In the genomic region with DNA sequence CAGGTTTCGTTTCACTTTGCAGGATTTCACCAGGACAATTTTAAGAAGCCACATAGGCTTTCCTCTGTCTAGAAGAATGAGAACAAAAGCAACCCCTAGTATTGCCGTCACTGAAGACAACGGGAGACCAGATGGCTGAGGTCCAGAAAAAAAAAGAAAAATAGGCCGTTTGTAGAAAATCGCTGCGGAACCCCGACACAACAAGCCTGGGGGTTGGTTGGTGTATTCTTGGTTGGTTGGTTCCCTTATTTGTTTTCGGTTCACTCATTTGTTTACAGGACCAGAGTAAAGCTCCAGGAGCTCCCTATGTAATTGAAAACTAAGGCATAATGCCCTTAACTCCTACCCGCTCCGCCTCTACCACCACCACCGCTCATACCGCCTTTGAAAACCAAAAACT, we compare ENCODE assay signal across 9 mouse cellular contexts. TPM values are rescaled to one million over a fixed set of nuclear protein-coding genes. Genes with fewer than 3 reads are reported as not detected.
DNase-seq lines count a peak whose midpoint lies in the region; ATAC-seq and TF ChIP-seq lines count a peak whose summit lies in the region.
"Had no signal": no experiment of that assay in that cellular context is flagged by ENCODE, and none has a peak within 500 bp of the region (broad histone marks: within the 10 kb centered on the region; RNA-seq: fewer than 3 reads in every experiment).

No protein-coding gene starts in this region.

- no peaks in the 10 kb centered on the region for H3K79me2 ChIP-seq in CH12.LX (replicated peaks; ENCODE audit: control insufficient read depth, extremely low read depth, insufficient read depth, poor library complexity, severe bottlenecking)

- no peak for TF ChIP-seq CTCF in gastrocnemius, adult 2 months (IDR thresholded peaks at IDR 0.05)
- no peak for TF ChIP-seq CTCF in CH12.LX (conservative IDR thresholded peaks at IDR 0.05 in 1 of 2, IDR thresholded peaks at IDR 0.05 in 1 of 2; ENCODE audit: low read depth in 2 of 2, low read length in 2 of 2)

- H3K9ac ChIP-seq in CH12.LX (ENCODE audit: insufficient read depth, low read depth) = no peak overlapping the region
- no peak overlapping the region for H3K9ac ChIP-seq in heart, embryonic 16.5 days (ENCODE audit: low read length)
- no peak overlapping the region for H3K9ac ChIP-seq in liver, embryonic 16.5 days (ENCODE audit: low read depth, low read length)

- no peak for TF ChIP-seq EP300 in CH12.LX (IDR thresholded peaks at IDR 0.05; ENCODE audit: low read length)

- no peak for TF ChIP-seq RAD21 in CH12.LX (IDR thresholded peaks at IDR 0.05; ENCODE audit: low read depth, low read length)

- intact Hi-C loops in gastrocnemius, adult 2 months (cut with DNase I) = loop anchor here (1.0 to 10.0 kb wide), 5 partner anchors 413 to 731 kb away; no protein-coding TSS in a partner anchor

- 0 out of 4 replicates have a peak, but pooled peaks cover 0 to 6% of the 10 kb centered on the region in 2 experiments for H3K4me1 ChIP-seq in CH12.LX (ENCODE audit: control insufficient read depth in 1 of 2, insufficient read depth in 2 of 2)
- H3K4me1 ChIP-seq in heart, embryonic 16.5 days (ENCODE audit: control insufficient read depth, insufficient read depth, low read length) = peaks cover 9% of the 10 kb centered on the region
- H3K4me1 ChIP-seq in liver, embryonic 16.5 days (ENCODE audit: control insufficient read depth, low read depth, low read length) = no peaks in the 10 kb centered on the region

- 2% methylated on average over 12 of the region's 12 CpGs for WGBS in heart, embryonic 16.5 days
- WGBS in liver, embryonic 16.5 days (ENCODE audit: insufficient replicate concordance) = 2% methylated on average over 12 of the region's 12 CpGs

- no peak overlapping the region for H3K27ac ChIP-seq in gastrocnemius, adult 2 months
- H3K27ac ChIP-seq in CH12.LX (ENCODE audit: insufficient read depth, low read depth) = no peak overlapping the region
- H3K27ac ChIP-seq in heart, embryonic 16.5 days (ENCODE audit: low read length) = no peak overlapping the region
- H3K27ac ChIP-seq in liver, embryonic 16.5 days (ENCODE audit: low read length) = no peak overlapping the region

- H3K27me3 ChIP-seq in CH12.LX (replicated peaks) = no peaks in the 10 kb centered on the region
- H3K27me3 ChIP-seq in heart, embryonic 16.5 days (ENCODE audit: control insufficient read depth, insufficient read depth, low read length) = peaks cover 94% of the 10 kb centered on the region
- H3K27me3 ChIP-seq in liver, embryonic 16.5 days (ENCODE audit: control insufficient read depth, insufficient read depth, low read depth, low read length) = peaks cover 90% of the 10 kb centered on the region

- H3K9me3 ChIP-seq in CH12.LX (replicated peaks; ENCODE audit: low read length) = no peaks in the 10 kb centered on the region
- no peaks in the 10 kb centered on the region for H3K9me3 ChIP-seq in heart, embryonic 16.5 days (replicated peaks; ENCODE audit: control insufficient read depth, low read length)
- no peaks in the 10 kb centered on the region for H3K9me3 ChIP-seq in liver, embryonic 16.5 days (replicated peaks; ENCODE audit: control insufficient read depth, low read length)

- dilution Hi-C loops in CH12.LX (cut with MboI; ENCODE audit: extremely low pct_ligation_motif_present, extremely low pct_unique_long_range_greater_than_20kb, low sequenced_read_pairs) = no loop called here

- ATAC-seq in heart, embryonic 16.5 days (replicated peaks; ENCODE audit: extremely low read depth, insufficient read depth, low FRiP score) = no peak
- no peak for ATAC-seq in liver, embryonic 16.5 days (ENCODE audit: low read depth)

- TF ChIP-seq POLR2A in CH12.LX (IDR thresholded peaks at IDR 0.05; ENCODE audit: low read depth, low read length) = no peak

- in situ Hi-C loops in CH12.LX (cut with MboI; ENCODE audit: low pct_ligation_motif_present, low pct_unique_long_range_greater_than_20kb, low sequenced_read_pairs) = no loop called here

- H3K4me3 ChIP-seq in gastrocnemius, adult 2 months = peak overlapping the region; percentile 68
- H3K4me3 ChIP-seq in CH12.LX (replicated peaks in 1 of 3; ENCODE audit: low read depth in 2 of 3, low read length in 2 of 3, poor library complexity in 1 of 3) = peak overlapping the region; percentile 36 to 54 (median 53)
- H3K4me3 ChIP-seq in heart, embryonic 16.5 days (ENCODE audit: low read length) = peak overlapping the region; percentile 45
- H3K4me3 ChIP-seq in liver, embryonic 16.5 days (ENCODE audit: low read depth, low read length) = peak overlapping the region; percentile 33

- H3K4me2 ChIP-seq in CH12.LX (ENCODE audit: insufficient read depth, low read depth, poor library complexity, severe bottlenecking) = peak overlapping the region; percentile 97
- H3K4me2 ChIP-seq in heart, embryonic 16.5 days (ENCODE audit: low read depth, low read length) = peak overlapping the region; percentile 68
- H3K4me2 ChIP-seq in liver, embryonic 16.5 days (ENCODE audit: low read depth, low read length) = peak overlapping the region; percentile 54; the same call in 1 of the 2 replicates

- H3K36me3 ChIP-seq in CH12.LX (replicated peaks in 1 of 2; ENCODE audit: control insufficient read depth in 1 of 2, insufficient read depth in 1 of 2, low read length in 1 of 2) = no peaks in the 10 kb centered on the region
- no peaks in the 10 kb centered on the region for H3K36me3 ChIP-seq in heart, embryonic 16.5 days (ENCODE audit: control insufficient read depth, insufficient read depth)
- no peaks in the 10 kb centered on the region for H3K36me3 ChIP-seq in liver, embryonic 16.5 days (ENCODE audit: control insufficient read depth, insufficient read depth)

- DNase-seq in gastrocnemius, adult 2 months = no peak
- no peak for DNase-seq in gastrocnemius, adult 18-20 months (ENCODE audit: low spot score)
- no peak for DNase-seq in CH12.LX (ENCODE audit: extremely low read depth)
- DNase-seq in cerebellum, postnatal 10 days = no peak
- DNase-seq in c-Kit-positive CD71-positive TER-119-positive erythroid progenitor cells, embryonic 14.5 days (ENCODE audit: low spot score) = no peak
- DNase-seq in spleen, postnatal 10 days (ENCODE audit: low spot score in 2 of 2) = no peak

TF ChIP-seq in CH12.LX, 34 proteins besides CTCF, POLR2A, EP300 and RAD21:
- TF ChIP-seq ZMIZ1 (IDR thresholded peaks at IDR 0.05; ENCODE audit: low read depth, low read length) = no peak
- no peak for TF ChIP-seq NRF1 (IDR thresholded peaks at IDR 0.05; ENCODE audit: low read depth, low read length)

RNA-seq across cellular contexts. Expression of a gene that starts 7.6 kb away (rescaled TPM):
- total RNA-seq in gastrocnemius, adult 2 months (2021) = under 1 TPM in 1 of 2 experiments, not detected in 1; 0.10 TPM
- total RNA-seq in gastrocnemius, adult 18-20 months (2021) = under 1 TPM; 0.09 to 0.24 TPM
- total RNA-seq in CH12.LX (2012; rRNA removed) (not detected in 2 replicates), CH12.LX (2014; rRNA removed) (not detected in 2 replicates)
- not detected in 2 replicates for polyA plus RNA-seq in CH12.LX (2012; ENCODE audit: insufficient read length, low read depth)
- 0.22 and 1.6 TPM in 2 replicates for polyA plus RNA-seq in heart, embryonic 16.5 days (2015; fragmentation: Nextera tagmentation; extraction: Ambion mirVana)
- 0.06 TPM in 1 of 2 replicates, not detected in the other for polyA plus RNA-seq in liver, embryonic 16.5 days (2015; fragmentation: Nextera tagmentation; extraction: Ambion mirVana)
- total RNA-seq: adrenal gland, postnatal 14 days had no signal

RNA-seq across cellular contexts. Expression of a gene that starts 58.9 kb away (rescaled TPM):
- not detected for total RNA-seq in gastrocnemius, adult 2 months (2021)
- total RNA-seq in gastrocnemius, adult 18-20 months (2021) = not detected
- total RNA-seq in CH12.LX (2012; rRNA removed) (not detected in 2 replicates), CH12.LX (2014; rRNA removed) (not detected in 2 replicates)
- not detected in 2 replicates for polyA plus RNA-seq in CH12.LX (2012; ENCODE audit: insufficient read length, low read depth)
- not detected in 2 replicates for polyA plus RNA-seq in heart, embryonic 16.5 days (2015; fragmentation: Nextera tagmentation; extraction: Ambion mirVana)
- not detected in 2 replicates for polyA plus RNA-seq in liver, embryonic 16.5 days (2015; fragmentation: Nextera tagmentation; extraction: Ambion mirVana)
- total RNA-seq: adrenal gland, postnatal 14 days had no signal
